Mouse (Mus musculus) E14TG2a.4 (cell line): ENCODE data around the gene Tcf7l2.

ENCODE experiments used
- CTCF ChIP-seq: conservative IDR thresholded peaks from 2 replicates; pipeline ENCODE4 v1.5.1; 2014; ENCODE audit warnings: low read length
- NANOG ChIP-seq: IDR thresholded peaks from 2 replicates; pipeline ENCODE4 v1.6.1; 2014; ENCODE audit warnings: borderline replicate concordance, low read length, mixed read lengths

DNA sequence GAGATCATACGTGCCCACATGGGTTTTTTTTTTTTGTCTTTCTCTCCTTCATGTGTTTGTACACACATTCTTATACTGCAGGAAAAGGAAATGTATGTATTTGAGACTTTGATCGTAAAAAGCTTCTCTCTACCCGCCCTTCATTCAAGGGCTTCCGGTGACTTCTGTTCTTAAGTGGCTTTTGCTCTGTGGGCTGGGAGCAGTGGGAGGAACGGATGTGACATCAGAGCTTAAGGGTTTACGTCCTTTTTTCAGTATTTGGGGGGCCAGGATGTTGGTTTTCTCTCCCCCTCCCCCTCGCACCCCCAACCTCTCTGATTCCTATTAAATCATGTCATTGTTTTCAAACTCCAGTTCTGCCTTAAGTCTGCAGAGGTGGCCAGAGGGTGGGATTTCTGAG is 173.9 kb downstream of the Tcf7l2 start:
- no peak for TF ChIP-seq CTCF
- TF ChIP-seq NANOG = no peak
